ENCODE assay signal across 8 mouse cellular contexts in genomic region chr10:84576029-84576394, GRCm38 (mm10). TPM values are rescaled to one million over a fixed set of nuclear protein-coding genes. Genes with fewer than 3 reads are reported as not detected.
DNase-seq lines count a peak whose midpoint lies in the region; ATAC-seq and TF ChIP-seq lines count a peak whose summit lies in the region.

No protein-coding gene starts in this region.

- H3K4me3 ChIP-seq in lung, postnatal 0 days (ENCODE audit: low read depth, low read length) = peak overlapping the region; percentile 97
- H3K4me3 ChIP-seq in intestine, embryonic 14.5 days (ENCODE audit: low read depth, low read length) = peak overlapping the region; percentile 80

- peak overlapping the region; percentile 75 for H3K4me2 ChIP-seq in lung, postnatal 0 days (replicated peaks; ENCODE audit: low read depth, low read length)
- H3K4me2 ChIP-seq in intestine, embryonic 14.5 days (ENCODE audit: low read length) = peak overlapping the region; percentile 93

- H3K4me1 ChIP-seq in lung, postnatal 0 days (ENCODE audit: insufficient read depth, low read depth, low read length) = peaks cover 20% of the 10 kb centered on the region; the same call in 1 of the 2 replicates
- no peaks in the 10 kb centered on the region; the same call in 1 of the 2 replicates for H3K4me1 ChIP-seq in intestine, embryonic 14.5 days (replicated peaks; ENCODE audit: control insufficient read depth, insufficient read depth, low read length)

- DNase-seq in lung, postnatal 0 days (ENCODE audit: low spot score) = peak; percentile 97
- DNase-seq in lung, postnatal 36 days = no peak
- peak; percentile 49 for DNase-seq in embryo, embryonic 11.5 days (ENCODE audit: low read depth, low spot score)
- no peak for DNase-seq in intestine, embryonic 14.5 days (ENCODE audit: low spot score)
- DNase-seq in thymus, adult 18-20 months = no peak
- no peak for DNase-seq in adrenal gland, postnatal 36 days
- no peak for DNase-seq in urinary bladder, adult 18-20 months (ENCODE audit: low spot score in 2 of 2)

- H3K36me3 ChIP-seq in lung, postnatal 0 days (ENCODE audit: insufficient read depth, low read length) = no peaks in the 10 kb centered on the region
- H3K36me3 ChIP-seq in intestine, embryonic 14.5 days (ENCODE audit: control insufficient read depth, insufficient read depth, low read length) = no peaks in the 10 kb centered on the region

- TF ChIP-seq CTCF in lung, postnatal 0 days (IDR thresholded peaks at IDR 0.05) = no peak

- peak overlapping the region; percentile 98 for H3K27ac ChIP-seq in lung, postnatal 0 days (ENCODE audit: low read length)
- no peak overlapping the region for H3K27ac ChIP-seq in intestine, embryonic 14.5 days (ENCODE audit: low read depth)

- H3K27me3 ChIP-seq in lung, postnatal 0 days (replicated peaks; ENCODE audit: insufficient read depth, low read length) = no peaks in the 10 kb centered on the region
- H3K27me3 ChIP-seq in intestine, embryonic 14.5 days (replicated peaks; ENCODE audit: control insufficient read depth, insufficient read depth, low read length) = 0 out of 2 replicates have a peak, but pooled peaks cover 2% of the 10 kb centered on the region

- peak; percentile 91 for TF ChIP-seq EP300 in lung, postnatal 0 days (IDR thresholded peaks at IDR 0.05)

- H3K9ac ChIP-seq in lung, postnatal 0 days (replicated peaks; ENCODE audit: low read depth) = peak overlapping the region; percentile 87
- H3K9ac ChIP-seq in intestine, embryonic 14.5 days (ENCODE audit: low read length) = no peak overlapping the region

- under 1% methylated on average over 14 of the region's 14 CpGs for WGBS in lung, postnatal 0 days
- WGBS in intestine, embryonic 14.5 days = under 1% methylated on average over 14 of the region's 14 CpGs

- H3K9me3 ChIP-seq in lung, postnatal 0 days (ENCODE audit: low read length) = no peaks in the 10 kb centered on the region
- H3K9me3 ChIP-seq in intestine, embryonic 14.5 days (ENCODE audit: control insufficient read depth, low read length) = no peaks in the 10 kb centered on the region

- peak; percentile 85 for ATAC-seq in lung, postnatal 0 days
- ATAC-seq in intestine, embryonic 14.5 days (replicated peaks; ENCODE audit: low FRiP score, low TSS enrichment, low read depth) = peak; percentile 80
- peak; percentile 64 for ATAC-seq in monocyte, adult 5-6 weeks (replicated peaks; ENCODE audit: insufficient number of reproducible peaks, low FRiP score, low TSS enrichment, poor library complexity, severe bottlenecking)

RNA-seq across cellular contexts. Expression of gene Tcp11l2, which starts 0.4 kb away (rescaled TPM):
- polyA plus RNA-seq in lung, postnatal 0 days (2015; fragmentation: Nextera tagmentation; extraction: Ambion mirVana) = 73.8 and 73.9 TPM in 2 replicates
- polyA plus RNA-seq in intestine, embryonic 14.5 days (2014; fragmentation: Nextera tagmentation; extraction: Ambion mirVana) = 9.8 and 11.2 TPM in 2 replicates
- total RNA-seq in monocyte, adult 5-6 weeks (2017) = 38.5 to 76.5 TPM (median 57.3 TPM) in 3 replicates
- total RNA-seq in adrenal gland, postnatal 36 days (2021) = 10 to 100 TPM; 48.0 to 55.3 TPM

RNA-seq across cellular contexts. Expression of gene Ckap4, which starts 42.1 kb away (rescaled TPM):
- polyA plus RNA-seq in lung, postnatal 0 days (2015; fragmentation: Nextera tagmentation; extraction: Ambion mirVana) = 49.2 and 58.8 TPM in 2 replicates
- 69.9 and 82.2 TPM in 2 replicates for polyA plus RNA-seq in intestine, embryonic 14.5 days (2014; fragmentation: Nextera tagmentation; extraction: Ambion mirVana)
- total RNA-seq in monocyte, adult 5-6 weeks (2017) = 11.0 to 16.6 TPM (median 12.2 TPM) in 3 replicates
- 10 to 100 TPM; 47.1 to 59.6 TPM for total RNA-seq in adrenal gland, postnatal 36 days (2021)

RNA-seq across cellular contexts. Expression of gene Polr3b, which starts 46.1 kb away (rescaled TPM):
- 6.2 and 7.8 TPM in 2 replicates for polyA plus RNA-seq in lung, postnatal 0 days (2015; fragmentation: Nextera tagmentation; extraction: Ambion mirVana)
- polyA plus RNA-seq in intestine, embryonic 14.5 days (2014; fragmentation: Nextera tagmentation; extraction: Ambion mirVana) = 14.6 and 16.0 TPM in 2 replicates
- total RNA-seq in monocyte, adult 5-6 weeks (2017) = 19.0 to 55.1 TPM (median 25.8 TPM) in 3 replicates
- 10 to 100 TPM; 22.2 to 37.2 TPM for total RNA-seq in adrenal gland, postnatal 36 days (2021)

Comparison
In these comparisons a context has a peak if more than half of its experiments do, and no peak if none do; other contexts are left out.
1. DNase-seq: peak in lung, postnatal 0 days (single experiment) and embryo, embryonic 11.5 days (single experiment); none in lung, postnatal 36 days (single experiment), intestine, embryonic 14.5 days (single experiment), thymus, adult 18-20 months (0 of 2), adrenal gland, postnatal 36 days (0 of 2) and urinary bladder, adult 18-20 months (0 of 2).
2. Peak in every context shown above with its lines, with median percentiles within 50 percentile points of each other: ATAC-seq.